Mouse (Mus musculus) olfactory bulb, adult 2 months (tissue): ENCODE data around the gene Ctnna2.

ENCODE experiments used
- CTCF ChIP-seq: fragments of 200-500 bp; IDR thresholded peaks from 2 replicates; pipeline ENCODE4 v1.5.1; 2012; ENCODE audit warnings: low read depth, mild to moderate bottlenecking, low read length, moderate library complexity; ENCODE audit not compliant: insufficient read depth
- POLR2A ChIP-seq: fragments of 200-500 bp; IDR thresholded peaks from 2 replicates; pipeline ENCODE4 v1.6.1; 2012; ENCODE audit warnings: mild to moderate bottlenecking, low read depth, low read length, moderate library complexity; ENCODE audit not compliant: insufficient read depth

- TF ChIP-seq CTCF (no peak), POLR2A (no peak)
Observed at GRCm38 (mm10) chr6:77242601-77243406, 736.7 kb downstream of the Ctnna2 start, which contains the start of gene Lrrtm1.
